Mouse (Mus musculus): Measurements from ENCODE around the gene Meioc.

Meioc gene

GRCm38 (mm10) chr11:102663416-102663815 lies at the start of gene Meioc:
TSS of gene Meioc (plus strand) at chr11:102663716.
- DNase-seq (ENCODE audit: low spot score in 2 of 2), result no peak

- DNase-seq (ENCODE audit: low spot score in 2 of 2), result no peak
Measured at GRCm38 (mm10) chr11:102619449-102619848, 44.1 kb upstream of the Meioc start.

GRCm38 (mm10) chr11:102623876-102624789 lies 39.4 kb upstream of the Meioc start:
- DNase-seq (ENCODE audit: low spot score in 2 of 2), result no peak

- no peak for DNase-seq (ENCODE audit: low spot score in 2 of 2)
Measured at GRCm38 (mm10) chr11:102624888-102625407, 38.6 kb upstream of the Meioc start.

- DNase-seq (ENCODE audit: low spot score in 2 of 2), result no peak
Measured at GRCm38 (mm10) chr11:102627171-102627931, 36.2 kb upstream of the Meioc start.

- DNase-seq (ENCODE audit: low spot score in 2 of 2), result no peak
Measured at GRCm38 (mm10) chr11:102628529-102628928, 35.0 kb upstream of the Meioc start.

GRCm38 (mm10) chr11:102629375-102629774 lies 34.1 kb upstream of the Meioc start:
- no peak for DNase-seq (ENCODE audit: low spot score in 2 of 2)

- no peak for DNase-seq (ENCODE audit: low spot score in 2 of 2)
Measured at GRCm38 (mm10) chr11:102630731-102631130, 32.8 kb upstream of the Meioc start.

- DNase-seq (ENCODE audit: low spot score in 2 of 2), result no peak
Measured at GRCm38 (mm10) chr11:102631203-102631602, 32.3 kb upstream of the Meioc start.

- DNase-seq (ENCODE audit: low spot score in 2 of 2), result no peak
Measured at GRCm38 (mm10) chr11:102632725-102633124, 30.8 kb upstream of the Meioc start.

GRCm38 (mm10) chr11:102633379-102633778 lies 30.1 kb upstream of the Meioc start:
- no peak for DNase-seq (ENCODE audit: low spot score in 2 of 2)

GRCm38 (mm10) chr11:102636887-102637286 lies 26.6 kb upstream of the Meioc start:
- DNase-seq (ENCODE audit: low spot score in 2 of 2), result no peak

GRCm38 (mm10) chr11:102643891-102644382 lies 19.6 kb upstream of the Meioc start:
- no peak for DNase-seq (ENCODE audit: low spot score in 2 of 2)

- DNase-seq (ENCODE audit: low spot score in 2 of 2), result no peak
Measured at GRCm38 (mm10) chr11:102646226-102646625, 17.3 kb upstream of the Meioc start.

GRCm38 (mm10) chr11:102647885-102648284 lies 15.6 kb upstream of the Meioc start:
- no peak for DNase-seq (ENCODE audit: low spot score in 2 of 2)

GRCm38 (mm10) chr11:102651381-102651780 lies 12.1 kb upstream of the Meioc start:
- peak in 1 of 2 experiments; percentile 41 for DNase-seq (ENCODE audit: low spot score in 2 of 2)

- no peak for DNase-seq (ENCODE audit: low spot score in 2 of 2)
Measured at GRCm38 (mm10) chr11:102652844-102653243, 10.7 kb upstream of the Meioc start.

GRCm38 (mm10) chr11:102655888-102656287 lies 7.6 kb upstream of the Meioc start:
- no peak for DNase-seq (ENCODE audit: low spot score in 2 of 2)

- no peak for DNase-seq (ENCODE audit: low spot score in 2 of 2)
Measured at GRCm38 (mm10) chr11:102656326-102656926, 7.1 kb upstream of the Meioc start.

GRCm38 (mm10) chr11:102656931-102657330 lies 6.6 kb upstream of the Meioc start:
- DNase-seq (ENCODE audit: low spot score in 2 of 2), result no peak

GRCm38 (mm10) chr11:102665151-102665550 lies 1.6 kb downstream of the Meioc start:
- DNase-seq (ENCODE audit: low spot score in 2 of 2), result no peak

Measured in thymus, postnatal 10 days (tissue).